Mouse (Mus musculus) frontal cortex, adult 2 months (tissue): ENCODE data around the gene Plcb3. TPM values are rescaled to one million over a fixed set of nuclear protein-coding genes. Genes with fewer than 3 reads are reported as not detected.
"Not testable (repeated sequence)": the region's sequence is repeated elsewhere in the genome, so short reads cannot be mapped to it uniquely, and the experiment has no call there.

ENCODE experiments used
- DNase-seq, 2 experiments: peaks; one replicate each; pipeline ENCODE4 v3.0.0; 2022; ENCODE audit warnings: low spot score in 1 of 2; ENCODE audit errors: extremely low spot score in 1 of 2
- polyA plus RNA-seq: library from polyadenylated mRNA; depleted of rRNA; stranded (reverse); fragments of >200 nt; gene quantifications from 2 replicates; pipeline ENCODE4 v1.2.3, GENCODE M21; 2012

The Plcb3 gene
- polyA plus RNA-seq, 1 experiment = 21.8 TPM

DNA sequence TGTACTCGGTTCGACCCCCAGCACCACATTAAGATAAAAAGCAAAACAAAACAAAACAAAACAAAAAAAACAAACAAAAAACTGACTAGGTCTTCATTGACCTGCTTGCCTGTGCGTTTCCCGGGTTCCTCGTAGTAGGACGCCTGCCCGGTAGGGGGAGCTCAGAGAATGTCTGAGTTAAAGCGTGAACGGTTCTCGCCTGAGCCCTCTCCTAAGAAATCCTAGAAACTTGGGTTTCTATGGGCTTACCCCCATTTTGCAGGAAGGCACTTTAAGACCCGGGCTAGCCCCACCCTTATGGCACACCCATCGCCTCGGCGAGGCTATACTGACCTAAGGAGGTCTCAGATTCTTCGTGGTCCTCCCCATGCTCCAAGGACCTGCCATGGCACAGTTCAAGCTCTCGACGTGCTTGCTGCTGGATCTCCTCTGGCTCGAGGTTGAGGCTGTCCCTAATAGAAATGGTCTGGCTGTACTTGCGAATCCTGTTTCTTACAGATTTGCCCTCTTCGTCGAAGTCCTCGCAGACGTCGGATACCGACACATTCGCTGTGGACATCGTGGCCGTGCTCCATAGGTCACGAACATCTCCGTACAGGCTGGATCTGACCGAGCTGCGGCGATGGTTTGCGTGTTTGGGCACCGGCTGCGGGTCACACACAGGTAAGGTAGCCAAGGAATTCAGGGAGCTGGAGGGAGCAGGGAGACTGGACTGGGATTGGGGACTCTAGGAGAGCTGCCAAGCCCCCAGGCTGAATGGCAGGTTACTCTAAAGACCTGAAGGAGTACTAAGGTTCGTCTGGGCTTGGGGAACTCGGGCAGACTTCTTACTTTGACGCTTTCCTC lies 51.6 kb downstream of the Plcb3 start:
- peak in 1 of 2 experiments; percentile 96 for DNase-seq

DNA sequence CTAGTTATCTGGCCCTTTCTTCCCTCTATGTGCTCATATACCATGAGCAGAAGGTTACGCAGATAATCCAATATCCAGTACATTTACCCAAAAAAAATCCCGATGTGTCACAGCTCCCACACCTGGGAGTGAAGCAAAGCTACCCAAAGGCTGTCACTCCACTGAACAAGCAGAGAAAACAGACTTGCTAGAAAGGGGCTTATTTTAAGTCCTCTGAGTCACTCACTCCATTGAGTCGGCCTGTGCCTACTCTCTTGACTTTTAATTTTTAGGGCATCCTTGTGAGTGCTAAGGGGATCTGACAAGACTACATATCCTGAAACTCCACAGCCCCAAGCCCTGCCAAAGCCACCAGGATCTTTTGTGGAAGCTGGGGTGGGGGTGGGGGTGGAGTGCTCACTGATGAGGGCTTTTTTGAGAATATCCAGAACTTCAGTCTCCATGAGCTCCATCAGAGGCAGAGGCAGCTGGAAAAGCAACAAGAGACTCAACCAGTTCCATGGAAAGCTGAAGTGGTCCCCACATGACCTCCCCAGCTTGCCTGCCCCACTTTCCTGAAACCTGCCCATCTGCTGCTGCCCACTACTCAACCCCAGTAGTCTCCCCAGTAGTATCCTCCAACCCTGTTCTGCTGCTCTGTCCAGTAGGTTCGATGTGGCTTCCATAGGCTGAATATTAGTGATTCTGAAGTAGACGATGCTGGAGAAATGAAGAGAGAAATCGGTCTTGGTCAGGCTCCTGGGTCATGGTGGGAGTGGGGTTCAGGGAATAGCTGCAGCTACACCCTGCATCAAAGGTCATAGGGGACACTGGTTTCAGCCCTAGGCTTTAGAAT lies 53.2 kb downstream of the Plcb3 start:
- DNase-seq = no peak

DNA sequence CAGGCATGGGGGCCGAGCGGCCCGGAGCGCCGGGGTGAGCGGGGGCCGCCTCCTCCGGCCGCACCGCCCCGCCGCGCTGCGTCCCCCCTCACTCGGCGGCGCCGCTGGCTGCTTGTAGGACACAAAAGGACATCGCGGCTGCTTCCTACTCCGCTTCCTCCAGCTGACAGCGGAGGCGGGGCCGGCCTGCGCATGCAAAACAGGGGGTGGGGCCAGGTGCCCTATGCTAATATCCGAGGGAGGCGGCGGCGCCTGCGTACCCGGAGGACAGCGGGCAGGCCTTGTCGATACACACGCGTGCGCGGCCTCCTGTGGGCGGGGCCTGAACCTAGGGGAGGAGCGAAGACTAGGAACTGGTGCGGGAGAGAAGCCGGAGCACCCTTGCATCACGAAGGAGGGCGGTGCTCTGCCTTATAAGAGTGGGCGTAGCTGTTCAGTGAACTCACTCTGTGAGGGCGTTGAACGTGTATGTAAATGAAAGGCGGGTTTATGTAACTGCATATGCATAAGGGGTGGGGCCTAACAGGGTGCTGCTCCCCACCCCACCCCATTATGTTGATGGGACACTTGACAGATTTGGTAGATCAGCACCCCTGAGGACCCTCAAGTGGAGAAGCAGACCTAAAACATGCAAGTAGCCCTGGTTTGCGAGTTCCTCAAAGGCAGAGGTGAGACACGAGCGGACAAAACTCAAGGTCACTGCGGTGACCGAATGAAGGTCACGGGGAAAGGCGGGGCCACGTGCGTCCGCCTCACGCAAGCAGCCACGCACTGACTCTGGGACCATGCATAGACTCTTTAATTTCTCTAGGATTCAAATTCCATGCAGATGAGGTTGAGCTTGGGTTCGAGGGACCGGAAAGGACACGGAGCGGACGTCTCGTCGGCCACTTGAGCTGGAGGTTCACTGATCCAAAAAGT lies 54.4 kb downstream of the Plcb3 start, which contains the start of gene Esrra:
Esrra (minus strand) TSS at position 167 of the 921 bp plus-strand sequence.
- DNase-seq = peak; percentile 100

DNA sequence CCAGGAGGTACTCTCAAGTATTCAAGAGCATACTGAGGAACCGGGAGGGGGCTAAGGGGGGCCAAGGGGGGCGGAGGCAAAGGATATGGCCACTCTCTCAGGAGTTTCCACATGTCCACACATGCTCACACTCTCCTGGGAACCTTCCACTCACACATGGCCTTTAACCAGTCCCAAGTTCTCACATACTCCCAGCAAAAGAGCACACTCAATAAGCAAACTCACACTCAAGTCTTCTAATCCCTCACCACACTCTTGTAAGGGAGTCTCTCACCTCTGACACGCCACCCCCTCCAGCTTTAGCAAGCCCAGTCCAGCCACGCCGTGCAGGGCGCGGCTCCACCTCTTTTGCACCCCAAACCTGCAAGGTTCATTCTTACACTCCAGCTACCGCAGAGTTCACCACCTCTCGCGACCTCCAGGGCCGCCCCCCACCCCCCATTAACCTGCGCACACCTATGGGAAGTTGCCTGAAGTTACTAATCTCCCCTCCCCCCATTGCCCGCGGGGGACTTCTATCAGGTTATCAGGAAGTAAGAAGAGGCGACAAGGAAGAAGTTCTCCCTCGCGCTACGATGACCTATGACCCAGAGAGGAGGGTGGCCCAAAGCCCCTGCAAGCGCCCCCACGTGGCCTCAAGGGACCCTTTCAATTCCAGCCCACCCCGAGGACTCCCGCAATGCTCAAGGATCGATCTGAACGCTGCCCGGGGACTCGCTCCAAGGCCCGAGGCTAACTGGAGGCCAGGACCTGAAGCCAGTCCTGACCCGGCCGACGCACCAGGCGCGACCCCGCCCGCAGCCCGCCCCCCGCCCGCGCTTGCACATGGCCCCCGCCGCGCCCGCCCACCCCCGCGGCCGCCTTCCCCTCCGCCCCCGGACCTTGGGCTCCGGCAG lies 55.3 kb downstream of the Plcb3 start:
- DNase-seq = no peak

DNA sequence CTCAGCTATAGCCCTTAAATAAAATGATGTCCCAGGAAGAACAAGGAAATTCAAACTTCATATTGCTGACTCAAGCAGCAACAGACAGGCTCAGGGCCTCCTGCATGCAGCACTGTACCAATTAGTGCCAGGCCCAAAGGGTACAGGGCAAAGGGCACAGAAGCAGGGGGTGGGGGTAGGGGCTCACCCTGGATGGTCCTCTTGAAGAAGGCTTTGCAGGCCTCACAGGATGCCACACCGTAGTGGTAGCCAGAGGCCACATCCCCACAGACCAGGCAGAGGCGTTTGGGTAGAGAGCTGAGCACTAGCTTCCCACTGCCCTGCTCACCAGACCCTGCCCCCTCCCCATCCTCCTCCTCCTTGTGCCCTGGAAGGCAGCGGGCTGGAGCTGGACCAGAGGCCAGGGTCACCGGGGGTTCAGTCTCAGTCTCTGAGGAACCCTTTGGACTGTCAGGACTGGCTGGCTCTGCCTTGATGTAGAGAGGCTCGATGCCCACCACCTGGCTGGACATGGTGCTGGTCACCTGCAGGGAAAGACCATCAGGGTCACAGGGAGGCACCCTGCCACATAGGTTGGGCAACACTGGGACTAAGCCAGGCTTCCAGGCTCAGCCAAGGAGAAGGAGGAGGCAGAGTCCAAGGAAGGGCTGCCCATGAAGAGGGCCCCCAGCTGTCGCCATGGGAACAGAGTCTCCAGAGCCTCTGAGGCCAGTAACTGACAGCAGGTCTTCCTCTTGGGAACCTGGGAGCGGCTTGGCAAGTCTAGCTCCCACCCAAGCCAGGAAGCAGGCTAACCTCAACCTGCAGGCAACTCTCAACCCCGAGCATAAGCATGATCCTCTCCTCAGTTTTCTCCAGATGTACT lies 56.2 kb downstream of the Plcb3 start:
- DNase-seq = no peak

DNA sequence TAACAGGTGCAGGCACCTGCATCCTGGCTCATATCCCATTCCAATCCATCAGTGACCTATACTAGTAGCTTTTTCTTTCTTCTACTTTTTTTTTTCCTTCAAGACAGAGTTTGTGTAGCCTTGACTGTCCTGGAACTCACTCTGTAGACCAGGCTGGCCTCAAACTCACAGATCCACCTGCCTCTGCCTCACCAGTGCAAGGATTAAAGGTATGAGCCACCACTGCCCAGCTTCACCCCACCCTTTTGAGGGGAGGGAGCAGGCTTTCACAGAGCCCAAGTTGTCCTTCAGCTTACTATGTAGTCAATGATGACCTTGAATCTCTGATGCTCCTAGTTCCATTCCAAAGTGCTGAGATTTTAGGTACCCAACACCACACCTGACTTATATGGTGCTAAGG lies 56.8 kb downstream of the Plcb3 start:
- no peak for DNase-seq

DNA sequence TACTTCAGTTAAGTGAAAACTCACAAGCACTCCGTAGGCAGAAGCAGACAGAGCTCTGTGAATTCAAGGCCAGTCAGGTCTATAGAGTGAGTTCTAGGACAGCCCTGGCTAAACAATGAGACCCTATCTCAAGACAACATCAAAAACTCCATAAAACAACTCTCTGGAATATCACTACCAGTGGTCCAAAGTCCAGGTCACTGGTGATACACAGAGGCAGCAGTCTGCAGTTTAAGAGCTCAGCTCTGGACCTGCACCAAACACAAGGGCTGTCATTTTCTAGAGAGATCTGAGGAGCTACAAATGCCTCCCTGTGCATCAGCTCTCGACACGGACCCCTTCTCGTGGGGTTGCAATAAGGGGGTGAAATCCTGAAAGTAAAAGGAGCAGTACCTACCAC lies 57.9 kb downstream of the Plcb3 start:
- no peak for DNase-seq

DNA sequence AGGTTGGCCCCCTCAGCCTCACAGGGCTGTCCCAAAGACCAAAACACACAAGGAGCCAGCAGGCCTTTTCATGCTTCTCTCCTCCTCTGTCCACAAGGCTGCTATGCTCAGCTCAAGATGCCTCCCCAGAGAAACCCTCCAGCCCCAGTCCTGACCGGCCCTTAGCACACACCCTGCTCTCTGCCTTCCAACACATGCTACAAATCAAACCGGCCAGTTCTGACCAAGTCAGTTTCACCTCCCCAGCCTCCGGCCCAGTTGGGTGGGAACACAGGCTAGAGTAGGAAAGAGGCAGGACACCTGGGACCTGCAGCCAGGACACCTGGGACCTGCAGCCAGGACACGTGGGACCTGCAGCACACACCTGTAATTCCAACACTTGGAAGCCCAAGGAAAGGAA lies 59.8 kb downstream of the Plcb3 start:
- no peak for DNase-seq

DNA sequence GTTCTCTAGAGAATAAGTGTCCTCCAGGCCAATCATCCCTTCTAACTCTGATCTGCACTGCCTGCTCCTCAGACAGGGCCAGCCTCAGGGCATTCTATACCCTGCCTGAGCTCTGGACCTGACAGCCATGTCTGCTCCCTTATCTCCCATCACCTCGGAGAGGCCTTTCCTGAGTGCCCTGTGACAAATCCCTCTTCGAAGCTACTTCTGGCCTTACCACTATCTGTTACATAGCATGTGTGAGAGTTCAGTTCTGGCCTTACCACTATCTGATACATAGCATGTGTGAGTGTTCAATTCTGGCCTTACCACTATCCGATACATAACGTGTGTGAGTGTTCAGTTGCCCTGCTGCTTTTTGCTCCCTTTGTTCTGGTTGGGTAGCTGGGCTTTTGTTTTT lies 61.0 kb downstream of the Plcb3 start:
- DNase-seq = no peak

DNA sequence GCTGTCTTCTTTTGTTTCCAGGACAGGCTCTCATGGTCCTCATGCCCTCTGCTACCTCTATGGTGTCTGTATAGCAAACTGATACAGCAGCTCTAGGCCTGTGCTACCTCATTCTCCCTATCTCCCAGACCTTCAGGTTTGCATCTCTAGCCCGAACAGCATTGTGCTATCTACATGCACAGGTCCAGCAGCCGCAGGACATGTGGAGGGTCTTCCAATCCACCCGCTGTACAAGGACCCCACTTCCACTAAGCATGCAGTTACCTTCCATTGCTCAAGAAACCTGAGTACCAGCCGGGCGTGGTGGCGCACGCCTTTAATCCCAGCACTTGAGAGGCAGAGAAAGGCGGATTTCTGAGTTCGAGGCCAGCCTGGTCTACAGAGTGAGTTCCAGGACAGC lies 61.7 kb downstream of the Plcb3 start:
- DNase-seq = no peak

DNA sequence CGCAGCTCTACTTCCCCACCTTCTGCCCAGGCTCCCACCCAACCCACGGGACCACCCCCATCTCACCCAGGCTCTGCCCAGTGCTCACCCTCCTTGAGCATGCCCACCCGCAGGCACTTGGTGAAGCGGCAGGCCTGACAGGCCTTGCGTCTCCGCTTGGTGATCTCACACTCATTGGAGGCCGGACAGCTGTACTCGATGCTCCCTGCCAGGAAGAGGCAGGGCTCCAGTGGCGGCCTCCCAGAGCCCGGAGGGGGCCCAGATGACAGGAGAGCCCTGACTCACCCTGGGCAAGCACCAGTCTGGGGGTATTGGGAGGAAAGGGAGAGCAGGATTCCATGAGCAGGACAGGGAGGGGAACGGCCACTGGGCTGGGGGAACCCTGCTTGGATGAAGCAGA lies 62.3 kb downstream of the Plcb3 start:
- DNase-seq = no peak

DNA sequence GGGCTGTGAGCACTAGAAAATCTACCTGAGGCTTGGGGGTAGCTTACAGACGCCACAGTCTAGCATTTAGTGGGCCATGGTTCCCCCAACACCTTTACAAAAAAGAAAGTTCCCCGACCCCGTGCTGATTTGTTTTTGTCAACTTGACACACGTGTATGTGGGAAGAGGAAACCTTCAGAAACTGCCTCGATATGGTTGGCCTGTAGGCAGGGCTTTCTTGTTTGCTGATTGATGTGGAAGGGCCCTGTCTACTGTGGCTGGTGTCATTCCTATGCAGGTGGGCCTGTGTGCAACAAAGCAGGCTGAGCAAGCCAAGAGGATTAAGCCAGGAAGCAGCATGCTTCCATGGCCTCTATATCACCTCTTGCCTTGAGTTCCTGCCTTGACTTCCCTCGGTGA lies 63.2 kb downstream of the Plcb3 start:
- no peak for DNase-seq

DNA sequence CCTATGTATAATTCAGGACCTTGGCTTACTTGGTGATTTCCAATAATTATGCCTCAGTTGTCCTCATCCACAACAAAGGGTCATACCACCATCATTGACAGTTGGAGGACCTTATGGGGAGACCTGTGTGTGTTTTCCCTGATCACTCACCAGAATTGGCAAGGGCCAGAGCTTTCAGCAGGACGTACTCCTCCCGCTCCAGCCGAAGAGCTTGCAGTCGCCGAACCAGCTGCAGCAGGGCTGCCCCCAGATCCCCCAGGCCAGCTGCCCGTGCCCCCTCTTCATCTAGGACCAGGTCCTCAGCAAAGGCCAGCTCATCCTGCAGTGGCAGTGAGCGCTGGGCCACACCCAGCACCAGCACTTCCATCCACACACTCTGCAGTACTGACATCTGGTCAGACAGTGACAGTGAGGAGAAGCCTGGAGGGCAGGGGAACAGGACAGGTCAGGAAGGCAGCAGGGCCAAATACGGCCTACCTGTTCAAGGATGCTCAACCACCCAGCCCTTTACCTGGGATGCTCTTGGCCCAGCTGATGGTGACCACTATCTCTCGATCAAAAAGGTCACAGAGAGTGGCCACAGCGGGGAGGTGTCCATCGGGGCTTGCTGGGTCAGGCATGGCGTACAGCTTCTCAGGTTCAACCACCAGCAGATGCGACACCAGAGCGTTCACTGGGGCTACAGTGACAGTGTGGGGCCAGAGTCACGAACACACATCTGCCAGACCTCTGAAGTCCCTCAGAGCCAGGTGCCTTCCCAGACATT lies 63.9 kb downstream of the Plcb3 start:
- no peak for DNase-seq

DNA sequence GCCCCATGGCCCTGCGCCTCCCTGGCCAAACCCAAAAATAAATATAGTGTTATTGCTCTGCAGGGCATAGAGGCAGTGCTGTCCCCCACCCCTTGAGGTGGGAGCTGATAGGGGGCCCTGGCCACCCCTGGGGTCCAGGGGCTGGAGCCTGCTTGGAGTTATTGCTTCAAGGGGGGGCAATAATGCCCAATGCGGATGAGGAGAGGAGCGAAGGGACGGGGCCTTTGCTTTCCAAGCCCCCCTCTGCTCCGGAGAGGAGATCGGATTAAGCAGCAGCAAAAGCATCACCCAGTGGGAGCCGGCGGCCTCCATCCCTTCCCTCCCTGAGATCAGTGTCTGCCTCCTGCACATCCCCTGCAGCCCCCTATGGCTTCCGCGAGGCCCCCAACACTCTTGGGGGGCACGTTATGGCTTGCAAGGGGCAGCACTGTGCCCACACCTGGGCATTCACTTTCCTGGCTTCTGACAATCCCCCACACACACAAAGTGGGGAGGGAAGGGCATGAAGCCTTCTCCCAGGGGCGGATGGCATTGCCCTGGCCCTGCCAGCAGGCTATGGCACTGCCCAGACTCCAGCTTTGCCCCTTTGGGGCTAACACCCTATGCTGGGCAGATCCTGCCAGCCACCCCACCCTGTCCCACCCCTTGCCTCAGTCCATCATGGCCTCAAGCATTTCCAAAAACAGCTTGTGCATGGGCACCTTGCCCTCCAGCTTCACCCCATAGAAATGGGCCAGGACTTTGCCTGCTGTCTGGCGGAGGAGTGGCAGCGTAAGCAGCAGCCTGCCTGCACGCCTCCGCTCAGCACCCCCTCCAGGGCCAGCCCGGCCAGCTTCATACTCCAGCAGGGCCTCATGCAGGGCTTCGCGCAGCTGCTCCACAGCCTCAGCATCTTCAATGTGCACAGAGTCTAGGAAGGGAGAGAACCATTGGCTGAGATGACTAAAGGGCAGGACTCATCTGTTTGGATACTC lies 64.9 kb downstream of the Plcb3 start:
- no peak for DNase-seq

DNA sequence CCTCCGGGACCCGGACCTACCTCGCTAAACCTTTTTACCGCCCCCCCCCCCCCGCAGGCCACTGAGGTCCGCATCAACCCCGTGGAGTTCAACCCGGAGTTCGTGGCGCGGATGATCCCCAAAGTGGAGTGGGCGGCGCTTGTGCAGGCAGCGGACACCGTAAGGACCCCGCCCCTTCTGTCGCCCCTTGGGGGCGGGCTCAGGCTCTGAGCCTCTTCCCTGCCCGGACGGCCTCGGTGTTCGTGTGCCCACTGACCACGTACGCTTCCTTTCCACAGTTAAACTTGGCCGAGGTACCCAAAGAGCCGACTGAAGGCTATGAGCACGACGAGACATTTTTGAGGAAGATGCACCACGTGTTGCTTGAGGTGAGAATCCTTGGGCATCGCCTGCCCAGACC lies 66.0 kb downstream of the Plcb3 start:
- not testable (repeated sequence) for DNase-seq

DNA sequence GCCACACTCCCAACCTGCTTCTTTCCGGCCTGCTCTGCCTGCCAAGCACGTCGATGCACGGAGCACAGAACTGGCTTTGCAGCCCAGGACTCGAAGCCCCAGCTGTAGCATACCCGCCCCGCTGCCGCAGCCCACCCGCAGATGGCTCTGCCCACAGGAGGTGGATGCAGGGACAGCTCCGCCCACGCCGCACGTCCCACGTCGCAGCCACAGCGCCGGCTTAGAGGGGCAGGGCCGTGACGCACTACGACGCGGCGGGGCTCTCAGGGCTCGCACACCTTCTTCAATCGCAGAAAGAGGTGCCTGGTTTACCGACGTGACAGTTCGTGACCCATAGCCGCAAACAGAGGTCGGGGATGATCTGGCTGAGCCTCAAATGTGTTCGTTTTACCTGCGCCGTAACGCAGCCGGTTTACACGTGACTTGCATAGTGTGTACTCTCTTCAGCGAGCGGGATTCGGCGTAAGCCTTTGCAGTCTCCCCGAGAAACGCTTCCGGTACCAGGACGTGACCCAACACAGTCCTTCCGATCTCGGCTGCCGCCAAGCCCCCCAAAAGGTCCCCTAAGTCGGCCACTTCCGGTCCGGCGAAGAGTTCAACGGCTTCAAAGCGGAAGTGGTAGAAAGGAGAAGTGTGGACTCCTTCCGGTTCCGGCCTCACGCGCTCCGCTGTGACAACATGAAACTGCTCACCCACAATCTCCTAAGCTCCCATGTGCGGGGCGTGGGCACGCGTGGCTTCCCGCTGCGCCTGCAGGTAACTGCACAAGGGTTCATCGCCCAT lies 66.6 kb downstream of the Plcb3 start, which contains the start of the genes Trmt112 and Prdx5:
Trmt112 (plus strand) TSS at position 192 of the 783 bp plus-strand sequence.
Prdx5 (minus strand) TSS at position 600 of the 783 bp plus-strand sequence.
- peak; percentile 93 to 94 for DNase-seq
